Mouse (Mus musculus) hindbrain, embryonic 12.5 days (tissue): Measurements from ENCODE around the gene Cyp3a16. TPM values are rescaled to one million over a fixed set of nuclear protein-coding genes. Genes with fewer than 3 reads are reported as not detected.
"Not testable (repeated sequence)": the region's sequence is repeated elsewhere in the genome, so short reads cannot be mapped to it uniquely, and the experiment has no call there.

ENCODE experiments used
- ATAC-seq: fragments of 200-750 bp; cut with Nextera tagmentation; 2 replicates; pipeline ENCODE4 v1.8.0; 2017; ENCODE audit warnings: moderate TSS enrichment; ENCODE audit not compliant: low FRiP score
- H3K27ac ChIP-seq: fragments of 300-500 bp; sonication (generic); 2 replicates; pipeline ENCODE4 v1.5.1; 2016; ENCODE audit warnings: mild to moderate bottlenecking
- H3K27me3 ChIP-seq: fragments of 300-500 bp; sonication (generic); 2 replicates; pipeline ENCODE4 v1.6.1; 2016; ENCODE audit warnings: mild to moderate bottlenecking
- H3K36me3 ChIP-seq: fragments of 300-500 bp; sonication (generic); 2 replicates; pipeline ENCODE4 v1.6.1; 2016; ENCODE audit warnings: mild to moderate bottlenecking
- H3K4me1 ChIP-seq: fragments of 300-500 bp; sonication (generic); 2 replicates; pipeline ENCODE4 v1.6.1; 2016
- H3K4me2 ChIP-seq: fragments of 300-500 bp; sonication (generic); replicated peaks from 2 replicates; pipeline ENCODE4 v1.6.1; 2016; ENCODE audit warnings: mild to moderate bottlenecking
- H3K4me3 ChIP-seq: fragments of 300-500 bp; sonication (generic); 2 replicates; pipeline ENCODE4 v1.5.1; 2016; ENCODE audit warnings: mild to moderate bottlenecking
- H3K9ac ChIP-seq: fragments of 300-500 bp; sonication (generic); 2 replicates; pipeline ENCODE4 v1.6.1; 2016; ENCODE audit warnings: mild to moderate bottlenecking, moderate library complexity
- H3K9me3 ChIP-seq: fragments of 300-500 bp; sonication (generic); replicated peaks from 2 replicates; pipeline ENCODE4 v1.6.1; 2016; ENCODE audit warnings: mild to moderate bottlenecking
- WGBS: fragments of 180-500 bp; shearing (Covaris S2); methylation state at CpG from one replicate; pipeline ENCODE4 v1.1.7; 2016; 5-methylcytosine and 5-hydroxymethylcytosine counted together
- polyA plus RNA-seq: library from polyadenylated mRNA; unstranded; fragments of >200 nt; fragmentation: Nextera tagmentation; extraction: Ambion mirVana; gene quantifications from 2 replicates; pipeline ENCODE4 v1.2.1, GENCODE M21; 2016

The Cyp3a16 gene
- not detected in 2 replicates for polyA plus RNA-seq

DNA sequence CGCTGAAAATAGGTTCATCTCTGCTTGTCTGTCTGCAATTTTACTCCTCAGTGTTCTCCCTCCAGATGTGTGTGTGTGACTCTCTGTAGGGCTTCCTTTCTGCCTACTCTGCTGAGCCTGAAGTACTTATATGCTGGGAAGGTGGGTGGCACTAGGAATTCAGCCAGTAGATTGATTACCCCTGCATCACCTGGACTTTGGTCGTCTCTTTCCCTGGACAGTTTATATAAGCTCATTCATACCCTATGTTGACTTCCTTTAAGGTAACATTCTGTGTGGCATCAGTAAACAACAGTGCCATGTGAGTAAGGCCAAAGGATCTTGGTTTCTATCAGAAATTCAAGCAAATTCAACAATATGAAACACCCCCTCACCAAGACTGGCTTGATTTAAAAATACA, at the start of gene Cyp3a16:
Gene Cyp3a16, minus strand, starts transcription at position 101 of the 400 bp plus-strand sequence.
- not testable (repeated sequence) for H3K4me1 ChIP-seq, H3K4me3 ChIP-seq, H3K36me3 ChIP-seq, H3K27ac ChIP-seq, H3K9ac ChIP-seq, H3K27me3 ChIP-seq, ATAC-seq, H3K4me2 ChIP-seq
- H3K9me3 ChIP-seq = peaks cover 27% of the 10 kb centered on the region
- 64% methylated on average over 2 of the region's 2 CpGs for WGBS

- H3K27ac ChIP-seq = no peak overlapping the region
- no peak for ATAC-seq
Measured at GRCm38 (mm10) chr5:145490300-145490699, 20.8 kb upstream of the Cyp3a16 start.

DNA sequence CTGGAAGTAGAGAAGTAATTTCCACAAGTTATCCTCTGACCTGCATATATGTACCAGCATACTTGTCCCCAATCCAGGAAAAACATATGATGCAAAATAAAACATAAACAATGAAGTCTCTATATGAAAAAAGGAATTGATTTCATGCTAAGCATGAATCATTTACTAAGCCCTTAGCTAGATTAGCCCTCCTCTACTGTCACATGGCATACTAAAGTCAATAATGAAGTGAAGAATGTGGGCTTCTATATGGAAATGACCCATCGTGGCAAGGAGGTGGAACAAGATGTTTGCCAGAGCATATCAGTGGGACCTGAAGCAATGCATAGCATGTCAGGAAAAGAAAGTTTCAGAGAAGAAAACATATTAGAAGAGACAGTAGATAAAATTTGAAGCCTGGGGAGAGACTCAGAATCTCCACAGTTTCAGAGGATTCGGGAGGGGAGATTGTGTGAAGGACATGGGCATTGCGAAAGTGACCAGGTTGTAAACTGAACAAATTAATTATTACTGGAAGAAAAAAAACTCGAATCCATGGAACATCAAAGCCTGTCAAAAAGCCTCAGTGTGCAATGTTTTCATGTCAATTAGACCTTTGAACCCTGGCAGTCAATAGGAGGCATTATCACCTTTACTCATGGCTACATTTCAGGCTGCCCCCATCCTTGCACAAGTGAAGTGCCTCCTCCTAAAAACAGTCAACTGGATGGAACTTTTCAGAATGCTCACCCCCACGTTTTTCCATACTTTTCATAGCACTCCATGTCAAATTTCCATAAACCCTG, 5.0 kb downstream of the Cyp3a16 start:
- 68% methylated on average over 5 of the region's 5 CpGs for WGBS
- Histone ChIP-seq H3K9ac (no peak overlapping the region), H3K27me3 (no peaks in the 10 kb centered on the region), H3K4me2 (no peak overlapping the region), H3K4me1 (no peaks in the 10 kb centered on the region), H3K4me3 (no peak overlapping the region), H3K27ac (no peak overlapping the region), H3K36me3 (no peaks in the 10 kb centered on the region), H3K9me3 (peaks cover 27% of the 10 kb centered on the region)
- ATAC-seq = no peak

More at GRCm38 (mm10) chr5:145490300-145490699, 20.8 kb upstream of the Cyp3a16 start:
- H3K27me3 ChIP-seq = no peaks in the 10 kb centered on the region
- no peak overlapping the region for H3K4me2 ChIP-seq
- no peaks in the 10 kb centered on the region for H3K9me3 ChIP-seq
- no CpG with 5 or more reads among the region's 6 CpGs for WGBS
- H3K9ac ChIP-seq = no peak overlapping the region
- H3K4me3 ChIP-seq = no peak overlapping the region
- no peaks in the 10 kb centered on the region for H3K36me3 ChIP-seq
- no peaks in the 10 kb centered on the region for H3K4me1 ChIP-seq

- no peaks in the 10 kb centered on the region for H3K4me1 ChIP-seq
- no peak overlapping the region for H3K4me2 ChIP-seq
- no peak overlapping the region for H3K4me3 ChIP-seq
- 78% methylated on average over 4 of the region's 4 CpGs for WGBS
- ATAC-seq = no peak
- no peaks in the 10 kb centered on the region for H3K27me3 ChIP-seq
- H3K9me3 ChIP-seq = peaks cover 35% of the 10 kb centered on the region
- no peaks in the 10 kb centered on the region for H3K36me3 ChIP-seq
- H3K27ac ChIP-seq = no peak overlapping the region
- H3K9ac ChIP-seq = no peak overlapping the region
Measured at GRCm38 (mm10) chr5:145462321-145462720, 7.2 kb downstream of the Cyp3a16 start.

DNA sequence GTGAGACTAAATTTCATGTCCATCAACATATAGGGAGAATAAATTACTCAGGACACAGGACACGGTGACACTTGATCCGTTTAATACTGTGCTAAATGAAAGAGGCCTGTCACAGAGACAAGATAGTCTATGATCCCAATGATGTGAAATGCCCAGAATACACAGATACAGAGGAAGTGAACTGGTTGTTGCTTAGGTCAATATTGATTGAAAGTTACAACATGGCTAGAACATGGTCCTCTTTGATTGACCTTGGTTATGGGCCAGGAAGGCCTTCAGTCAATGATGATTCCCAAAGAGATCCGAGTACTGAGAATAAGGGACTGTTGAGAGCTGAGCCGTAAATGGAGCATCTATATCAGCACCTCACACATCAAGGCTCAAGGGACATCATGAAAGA, 15.1 kb downstream of the Cyp3a16 start:
- WGBS = 84% methylated on average over 4 of the region's 4 CpGs
- H3K27me3 ChIP-seq = no peaks in the 10 kb centered on the region
- H3K4me3 ChIP-seq = no peak overlapping the region
- H3K4me2 ChIP-seq = no peak overlapping the region
- no peaks in the 10 kb centered on the region for H3K4me1 ChIP-seq
- no peak overlapping the region for H3K9ac ChIP-seq
- H3K9me3 ChIP-seq = peaks cover 58% of the 10 kb centered on the region
- ATAC-seq = no peak
- H3K36me3 ChIP-seq = no peaks in the 10 kb centered on the region
- no peak overlapping the region for H3K27ac ChIP-seq

GRCm38 (mm10) chr5:145433688-145434087, 35.8 kb downstream of the Cyp3a16 start:
- no peak overlapping the region for H3K9ac ChIP-seq
- peaks cover 46% of the 10 kb centered on the region for H3K9me3 ChIP-seq
- H3K27me3 ChIP-seq = no peaks in the 10 kb centered on the region
- no peaks in the 10 kb centered on the region for H3K36me3 ChIP-seq
- no peaks in the 10 kb centered on the region for H3K4me1 ChIP-seq
- no peak overlapping the region for H3K4me2 ChIP-seq
- H3K27ac ChIP-seq = no peak overlapping the region
- no peak for ATAC-seq
- 72% methylated on average over 1 of the region's 1 CpGs for WGBS
- H3K4me3 ChIP-seq = no peak overlapping the region

DNA sequence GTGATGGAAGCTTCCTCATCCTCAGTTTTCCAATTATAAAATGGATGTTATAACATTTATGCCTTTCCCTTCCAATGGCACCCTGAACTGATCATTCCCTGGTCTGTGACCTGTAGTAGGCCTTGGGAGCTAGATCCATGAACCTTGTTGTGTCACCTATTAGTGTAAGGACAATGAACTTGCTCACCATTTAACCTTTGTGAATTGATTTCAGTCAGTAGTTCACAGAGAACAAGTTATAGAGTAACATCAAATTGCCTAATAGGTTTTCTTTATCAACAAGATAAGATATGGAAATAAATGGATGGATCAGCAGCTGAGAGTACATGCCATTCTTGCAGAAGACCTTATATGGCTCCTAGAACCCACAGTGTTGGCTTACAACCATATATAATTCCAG, 38.5 kb downstream of the Cyp3a16 start:
- ATAC-seq = no peak
- H3K27me3 ChIP-seq = no peaks in the 10 kb centered on the region
- no peak overlapping the region for H3K4me2 ChIP-seq

GRCm38 (mm10) chr5:145422287-145422686, 47.2 kb downstream of the Cyp3a16 start:
- Histone ChIP-seq H3K27ac (no peak overlapping the region), H3K36me3 (no peaks in the 10 kb centered on the region), H3K27me3 (no peaks in the 10 kb centered on the region), H3K9ac (no peak overlapping the region), H3K4me2 (no peak overlapping the region), H3K4me3 (no peak overlapping the region), H3K4me1 (no peaks in the 10 kb centered on the region), H3K9me3 (peaks cover 18% of the 10 kb centered on the region)
- 78% methylated on average over 1 of the region's 1 CpGs for WGBS
- no peak for ATAC-seq

More for the DNA sequence above, 38.5 kb downstream of the Cyp3a16 start:
- Histone ChIP-seq H3K4me1 (no peaks in the 10 kb centered on the region), H3K36me3 (no peaks in the 10 kb centered on the region), H3K27ac (no peak overlapping the region), H3K9ac (no peak overlapping the region), H3K4me3 (no peak overlapping the region), H3K9me3 (peaks cover 45% of the 10 kb centered on the region)

DNA sequence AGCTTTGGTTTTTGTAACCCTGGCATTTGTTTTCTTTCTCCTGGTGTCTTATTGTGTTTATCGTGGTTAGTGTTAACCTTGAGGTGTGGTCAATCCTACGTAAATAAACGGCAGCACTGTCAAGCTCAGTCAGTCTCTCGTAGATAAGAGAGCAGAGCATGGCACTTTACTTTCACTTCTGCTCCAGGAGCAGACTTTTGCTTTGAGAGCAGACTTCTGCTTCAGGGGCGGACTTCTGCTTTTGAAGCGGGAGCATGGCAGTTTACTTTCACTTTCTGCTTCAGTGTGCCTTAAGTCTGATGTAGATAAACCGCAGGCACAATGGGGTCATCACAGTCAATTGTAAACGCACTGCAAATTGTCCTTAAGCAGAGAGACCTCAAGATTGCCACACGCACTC, 54.1 kb downstream of the Cyp3a16 start:
- H3K36me3 ChIP-seq, H3K4me3 ChIP-seq, ATAC-seq, H3K4me1 ChIP-seq, H3K4me2 ChIP-seq, H3K27ac ChIP-seq, H3K9ac ChIP-seq, H3K27me3 ChIP-seq: not testable (repeated sequence)
- H3K9me3 ChIP-seq = peaks cover 53% of the 10 kb centered on the region
- WGBS = 88% methylated on average over 9 of the region's 9 CpGs

Other genes with a start within 250 kb of the Cyp3a16 start
- gene Zfp655, start 238.0 kb downstream of the Cyp3a16 start, polyA plus RNA-seq = 43.6 and 45.9 TPM in 2 replicates
- gene Zscan25, start 189.2 kb downstream of the Cyp3a16 start, polyA plus RNA-seq = 0.38 and 0.79 TPM in 2 replicates
- gene Cyp3a57, start 124.4 kb downstream of the Cyp3a16 start, polyA plus RNA-seq = not detected in 2 replicates
- not detected in 2 replicates for gene Cyp3a41b, start 115.0 kb upstream of the Cyp3a16 start, polyA plus RNA-seq